Comparison of ENCODE assay signal across 25 mouse cellular contexts in the genomic region with DNA sequence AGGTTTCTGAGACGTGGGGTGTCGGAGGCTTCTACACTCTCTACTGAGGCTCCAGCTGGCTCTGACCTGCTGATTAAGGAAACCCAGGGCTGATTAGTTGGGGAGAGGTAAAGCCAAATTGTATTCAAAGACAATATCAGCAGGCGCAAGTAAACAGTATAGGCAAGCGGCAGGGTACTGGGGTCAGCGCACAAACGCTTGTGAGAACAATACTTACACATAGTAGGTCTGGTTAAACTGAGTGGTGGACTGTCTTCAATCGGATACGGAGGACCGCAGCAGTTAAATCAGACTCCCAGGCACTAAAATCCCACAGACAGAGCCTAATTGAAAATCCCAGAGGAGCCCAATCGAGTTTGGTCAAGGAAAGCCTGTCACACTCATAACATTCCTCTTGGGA.
DNase-seq lines count a peak whose midpoint lies in the region; ATAC-seq and TF ChIP-seq lines count a peak whose summit lies in the region.
"Had no signal": no experiment of that assay in that cellular context is flagged by ENCODE, and none has a peak within 500 bp of the region (broad histone marks: within the 10 kb centered on the region; RNA-seq: fewer than 3 reads in every experiment).

No protein-coding gene starts in this region.

- no peak overlapping the region for H3K27ac ChIP-seq in limb, embryonic 12.5 days
- no peak overlapping the region for H3K27ac ChIP-seq in limb, embryonic 10.5 days
- no peak overlapping the region for H3K27ac ChIP-seq in CH12.LX (ENCODE audit: insufficient read depth, low read depth)
- H3K27ac ChIP-seq in MEL (ENCODE audit: control insufficient read depth, low read depth, low read length) = no peak overlapping the region
- H3K27ac ChIP-seq in limb, embryonic 13.5 days = no peak overlapping the region
- H3K27ac ChIP-seq: embryonic facial prominence, embryonic 12.5 days; embryonic facial prominence, embryonic 15.5 days; heart, adult 2 months; heart, embryonic 10.5 days; heart, embryonic 13.5 days; hindbrain, embryonic 14.5 days; hindbrain, postnatal 0 days had no signal

- ATAC-seq in limb, embryonic 12.5 days (ENCODE audit: insufficient number of reproducible peaks, insufficient read depth, low FRiP score, low TSS enrichment, low read depth) = peak; percentile 27; the same call in 1 of the 2 replicates
- ATAC-seq in limb, embryonic 13.5 days (ENCODE audit: low FRiP score, low read depth) = no peak; the same call in 1 of the 2 replicates
- ATAC-seq: CD4-positive, CD25-positive, alpha-beta regulatory T cell, adult 4 months; forebrain, embryonic 14.5 days; hindbrain, postnatal 0 days; inflammation-experienced regulatory T-cells, adult 6 months had no signal

- in situ Hi-C loops in CH12.LX (cut with MboI; ENCODE audit: low pct_ligation_motif_present, low pct_unique_long_range_greater_than_20kb, low sequenced_read_pairs) = no loop called here

- TF ChIP-seq EP300 in CH12.LX (IDR thresholded peaks at IDR 0.05; ENCODE audit: low read length) (no peak), MEL (IDR thresholded peaks at IDR 0.05; ENCODE audit: low read depth in 1 of 2, low read length in 2 of 2) (no peak)

- TF ChIP-seq POLR2A in CH12.LX (IDR thresholded peaks at IDR 0.05; ENCODE audit: low read depth, low read length) = no peak
- TF ChIP-seq POLR2A in MEL (IDR thresholded peaks at IDR 0.05; ENCODE audit: control insufficient read depth in 1 of 2, insufficient read depth in 1 of 2, low read depth in 1 of 2, low read length in 2 of 2, poor library complexity in 1 of 2) = no peak

- H3K9me3 ChIP-seq in limb, embryonic 12.5 days = no peaks in the 10 kb centered on the region
- H3K9me3 ChIP-seq in limb, embryonic 10.5 days (replicated peaks) = no peaks in the 10 kb centered on the region
- H3K9me3 ChIP-seq in CH12.LX (replicated peaks; ENCODE audit: low read length) (no peaks in the 10 kb centered on the region), MEL (replicated peaks; ENCODE audit: insufficient read depth, low read length) (no peaks in the 10 kb centered on the region)
- H3K9me3 ChIP-seq in limb, embryonic 13.5 days = no peaks in the 10 kb centered on the region
- H3K9me3 ChIP-seq: embryonic facial prominence, embryonic 12.5 days; embryonic facial prominence, embryonic 15.5 days; heart, embryonic 10.5 days; heart, embryonic 13.5 days had no signal

- dilution Hi-C loops in CH12.LX (cut with MboI; ENCODE audit: extremely low pct_ligation_motif_present, extremely low pct_unique_long_range_greater_than_20kb, low sequenced_read_pairs) = no loop called here

- TF ChIP-seq RAD21 in CH12.LX (IDR thresholded peaks at IDR 0.05; ENCODE audit: low read depth, low read length) = no peak
- TF ChIP-seq RAD21 in MEL (IDR thresholded peaks at IDR 0.05; ENCODE audit: low read depth, low read length) = no peak

- no peaks in the 10 kb centered on the region for H3K36me3 ChIP-seq in limb, embryonic 12.5 days
- H3K36me3 ChIP-seq in limb, embryonic 10.5 days = no peaks in the 10 kb centered on the region
- H3K36me3 ChIP-seq in CH12.LX (replicated peaks in 1 of 2; ENCODE audit: control insufficient read depth in 1 of 2, insufficient read depth in 1 of 2, low read length in 1 of 2) (no peaks in the 10 kb centered on the region), MEL (ENCODE audit: control insufficient read depth in 1 of 2, insufficient read depth in 2 of 2, low read length in 2 of 2) (no peaks in the 10 kb centered on the region)
- H3K36me3 ChIP-seq in limb, embryonic 13.5 days = no peaks in the 10 kb centered on the region
- H3K36me3 ChIP-seq: embryonic facial prominence, embryonic 12.5 days; embryonic facial prominence, embryonic 15.5 days; heart, embryonic 10.5 days; heart, embryonic 13.5 days had no signal

- no peaks in the 10 kb centered on the region for H3K79me2 ChIP-seq in CH12.LX (replicated peaks; ENCODE audit: control insufficient read depth, extremely low read depth, insufficient read depth, poor library complexity, severe bottlenecking)
- no peaks in the 10 kb centered on the region for H3K79me2 ChIP-seq in MEL (ENCODE audit: control insufficient read depth, insufficient read depth, low read length, poor library complexity)

- DNase-seq in limb, embryonic 10.5 days (ENCODE audit: low spot score) = no peak
- DNase-seq in CH12.LX (ENCODE audit: extremely low read depth) (no peak), MEL (ENCODE audit: low read depth, low spot score) (peak; percentile 19)
- DNase-seq in spleen, adult 18-20 months = no peak
- DNase-seq: adrenal gland, adult 2 months; adrenal gland, postnatal 14 days; cerebellum, adult 18-20 months; cerebellum, adult 9-10 months; cerebellum, postnatal 25 days; forebrain, postnatal 0 days; gastrocnemius, postnatal 25 days; heart, adult 2 months; heart, postnatal 14 days; heart, postnatal 4 days had no signal

- H3K4me1 ChIP-seq in limb, embryonic 12.5 days (replicated peaks) = peaks cover 27% of the 10 kb centered on the region
- H3K4me1 ChIP-seq in limb, embryonic 10.5 days = peaks cover 39% of the 10 kb centered on the region
- H3K4me1 ChIP-seq in CH12.LX (ENCODE audit: control insufficient read depth in 1 of 2, insufficient read depth in 2 of 2) = peaks cover 0 to 5% of the 10 kb centered on the region in 2 experiments; a peak in 1 of 4 replicates
- H3K4me1 ChIP-seq in MEL (ENCODE audit: control insufficient read depth in 1 of 2, insufficient read depth in 2 of 2, low read length in 2 of 2) = peaks cover 0 to 5% of the 10 kb centered on the region in 2 experiments; a peak in 2 of 4 replicates
- H3K4me1 ChIP-seq in limb, embryonic 13.5 days = peaks cover 19% of the 10 kb centered on the region

- no peak overlapping the region for H3K9ac ChIP-seq in limb, embryonic 12.5 days (replicated peaks)
- H3K9ac ChIP-seq in CH12.LX (ENCODE audit: insufficient read depth, low read depth) (no peak overlapping the region), MEL (ENCODE audit: control insufficient read depth, low read depth, low read length, poor library complexity, severe bottlenecking) (peak overlapping the region; percentile 54)
- H3K9ac ChIP-seq in limb, embryonic 13.5 days = no peak overlapping the region
- H3K9ac ChIP-seq: embryonic facial prominence, embryonic 12.5 days; embryonic facial prominence, embryonic 15.5 days; forebrain, postnatal 0 days; heart, embryonic 13.5 days; hindbrain, embryonic 14.5 days had no signal

- TF ChIP-seq CTCF in CH12.LX (conservative IDR thresholded peaks at IDR 0.05 in 1 of 2, IDR thresholded peaks at IDR 0.05 in 1 of 2; ENCODE audit: low read depth in 2 of 2, low read length in 2 of 2) (no peak), MEL (IDR thresholded peaks at IDR 0.05 in 2 of 3, conservative IDR thresholded peaks at IDR 0.05 in 1 of 3; ENCODE audit: control insufficient read depth in 1 of 3, insufficient read depth in 1 of 3, low read depth in 2 of 3, low read length in 3 of 3, poor library complexity in 1 of 3, severe bottlenecking in 1 of 3) (no peak)

- H3K4me3 ChIP-seq in limb, embryonic 12.5 days (replicated peaks) = no peak overlapping the region
- H3K4me3 ChIP-seq in limb, embryonic 10.5 days = no peak overlapping the region
- H3K4me3 ChIP-seq in CH12.LX (replicated peaks in 1 of 3; ENCODE audit: low read depth in 2 of 3, low read length in 2 of 3, poor library complexity in 1 of 3) (no peak overlapping the region), MEL (ENCODE audit: control insufficient read depth in 1 of 2, insufficient read depth in 1 of 2, low read depth in 2 of 2, low read length in 2 of 2) (peak overlapping the region; percentile 56 to 68)
- H3K4me3 ChIP-seq in limb, embryonic 13.5 days = no peak overlapping the region
- H3K4me3 ChIP-seq: embryonic facial prominence, embryonic 12.5 days; embryonic facial prominence, embryonic 15.5 days; heart, adult 2 months; heart, embryonic 10.5 days; heart, embryonic 13.5 days had no signal

- WGBS in limb, embryonic 12.5 days = 53% methylated on average over 10 of the region's 10 CpGs
- WGBS in limb, embryonic 10.5 days = 66% methylated on average over 10 of the region's 10 CpGs
- 46% methylated on average over 10 of the region's 10 CpGs for WGBS in limb, embryonic 13.5 days

- no peak overlapping the region; the same call in 1 of the 2 replicates for H3K4me2 ChIP-seq in limb, embryonic 12.5 days
- H3K4me2 ChIP-seq in CH12.LX (ENCODE audit: insufficient read depth, low read depth, poor library complexity, severe bottlenecking) = 0 out of 2 replicates have a peak overlapping the region, but pooled peaks have one; percentile 25
- peak overlapping the region; percentile 27; the same call in 1 of the 2 replicates for H3K4me2 ChIP-seq in limb, embryonic 13.5 days (replicated peaks)
- H3K4me2 ChIP-seq: embryonic facial prominence, embryonic 12.5 days; embryonic facial prominence, embryonic 15.5 days; heart, embryonic 13.5 days; hindbrain, embryonic 14.5 days had no signal

- no peaks in the 10 kb centered on the region for H3K27me3 ChIP-seq in limb, embryonic 12.5 days
- H3K27me3 ChIP-seq in limb, embryonic 10.5 days (ENCODE audit: low read depth, poor library complexity, severe bottlenecking) = no peaks in the 10 kb centered on the region
- no peaks in the 10 kb centered on the region for H3K27me3 ChIP-seq in CH12.LX (replicated peaks)
- no peaks in the 10 kb centered on the region for H3K27me3 ChIP-seq in MEL (ENCODE audit: control insufficient read depth in 1 of 2, insufficient read depth in 2 of 2, low read length in 2 of 2)
- H3K27me3 ChIP-seq in limb, embryonic 13.5 days = no peaks in the 10 kb centered on the region
- H3K27me3 ChIP-seq: embryonic facial prominence, embryonic 12.5 days; embryonic facial prominence, embryonic 15.5 days; heart, embryonic 13.5 days had no signal

TF ChIP-seq in CH12.LX, 34 proteins besides CTCF, POLR2A, EP300 and RAD21 (continues in another document):
- TF ChIP-seq MYC (IDR thresholded peaks at IDR 0.05; ENCODE audit: low read depth, low read length) (no peak), MAX (IDR thresholded peaks at IDR 0.05; ENCODE audit: low read length) (no peak), JUN (IDR thresholded peaks at IDR 0.05; ENCODE audit: insufficient read depth, low read depth, low read length) (no peak), TCF12 (IDR thresholded peaks at IDR 0.05; ENCODE audit: low read depth, low read length) (no peak), MAFK (IDR thresholded peaks at IDR 0.05; ENCODE audit: insufficient replicate concordance, low read length) (no peak), MEF2A (IDR thresholded peaks at IDR 0.05; ENCODE audit: borderline replicate concordance, low read depth, low read length) (no peak), USF1 (IDR thresholded peaks at IDR 0.05; ENCODE audit: low read depth, low read length) (no peak)

TF ChIP-seq in MEL, 35 proteins besides CTCF, POLR2A, EP300 and RAD21 (continues in another document):
- no peak for TF ChIP-seq NELFE (IDR thresholded peaks at IDR 0.05; ENCODE audit: low read depth, low read length)
- TF ChIP-seq MAZ (IDR thresholded peaks at IDR 0.05; ENCODE audit: low read depth, low read length) = no peak
- TF ChIP-seq GABPA (IDR thresholded peaks at IDR 0.05; ENCODE audit: low read depth, low read length) = no peak
- TF ChIP-seq KAT2A (conservative IDR thresholded peaks at IDR 0.05; ENCODE audit: low read depth, low read length) = no peak
- TF ChIP-seq ZKSCAN1 (IDR thresholded peaks at IDR 0.05; ENCODE audit: low read depth, low read length) = peak; percentile 90
- TF ChIP-seq MEF2A (IDR thresholded peaks at IDR 0.05; ENCODE audit: extremely low read depth, insufficient replicate concordance, low read depth, low read length, poor library complexity, severe bottlenecking) = no peak

Comparison
In these comparisons a context has a peak if more than half of its experiments do, and no peak if none do; other contexts are left out.
1. H3K4me3 ChIP-seq: peak in MEL (2 of 2); none in limb, embryonic 12.5 days (single experiment), limb, embryonic 10.5 days (single experiment), CH12.LX (0 of 3) and limb, embryonic 13.5 days (single experiment).